Mouse (Mus musculus) R1 (cell line): ENCODE results near the gene Zfp93.

Source experiments
- DNase-seq: peaks from one replicate; pipeline ENCODE4 v3.0.0-alpha.2; 2018; ENCODE audit warnings: low read depth, low spot score

Zfp93 gene

GRCm38 (mm10) chr7:24291387-24292090, 21.3 kb downstream of the Zfp93 start:
- peak; percentile 59 for DNase-seq

DNA sequence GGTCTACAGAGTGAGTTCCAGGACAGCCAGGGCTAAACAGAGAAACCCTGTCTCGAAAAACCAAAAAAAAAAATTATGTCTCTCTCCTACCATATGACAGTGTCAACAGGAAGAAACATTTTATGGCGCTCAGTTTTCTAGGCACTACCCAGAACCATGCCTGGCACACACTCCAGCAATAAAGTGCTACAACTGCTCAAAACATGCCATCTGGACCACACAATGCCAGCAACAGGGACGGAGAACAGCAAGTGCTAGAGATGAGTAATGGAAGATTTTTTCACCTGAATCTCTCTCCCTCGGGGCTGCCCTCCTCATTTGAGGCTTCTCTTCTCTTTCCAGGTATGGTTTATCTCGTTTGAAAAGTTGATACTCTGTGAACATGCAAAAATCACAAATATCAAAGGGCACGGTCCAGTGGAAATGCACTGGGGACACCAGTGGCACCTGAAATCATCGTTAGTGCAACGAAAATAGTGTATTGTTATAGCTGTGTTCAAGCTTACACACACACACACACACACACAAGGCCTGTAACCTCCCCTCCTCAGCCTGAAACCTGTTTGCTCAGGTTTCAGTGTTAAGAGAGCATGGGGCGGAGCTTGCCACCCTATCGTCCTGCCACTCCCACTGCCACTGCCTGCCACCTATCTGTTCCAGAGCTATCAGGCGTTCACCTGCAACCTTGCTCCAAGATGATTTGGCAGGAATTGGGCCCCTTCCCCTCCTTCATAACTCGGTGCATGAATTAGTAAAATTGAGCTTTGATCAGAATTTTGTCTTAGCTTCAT, 23.0 kb downstream of the Zfp93 start:
- DNase-seq = no peak

DNA sequence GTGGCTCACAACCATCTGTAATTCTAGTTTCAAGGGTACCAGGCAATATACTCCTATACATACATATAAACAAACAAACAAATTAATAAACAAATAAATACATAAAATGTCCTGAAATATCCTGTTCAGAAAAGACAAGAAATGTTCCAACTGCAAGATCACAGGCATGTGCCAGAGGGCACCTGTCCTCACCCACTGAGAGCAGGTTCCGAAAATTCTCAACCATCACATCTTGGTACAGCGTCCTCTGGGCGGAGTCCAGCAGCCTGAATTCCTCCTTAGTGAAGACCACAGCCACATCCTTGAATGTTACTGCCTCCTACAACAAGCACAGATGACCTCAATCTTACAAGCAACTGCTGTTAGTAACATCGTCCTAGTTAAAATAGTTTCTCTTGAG, 24.5 kb downstream of the Zfp93 start:
- no peak for DNase-seq

DNA sequence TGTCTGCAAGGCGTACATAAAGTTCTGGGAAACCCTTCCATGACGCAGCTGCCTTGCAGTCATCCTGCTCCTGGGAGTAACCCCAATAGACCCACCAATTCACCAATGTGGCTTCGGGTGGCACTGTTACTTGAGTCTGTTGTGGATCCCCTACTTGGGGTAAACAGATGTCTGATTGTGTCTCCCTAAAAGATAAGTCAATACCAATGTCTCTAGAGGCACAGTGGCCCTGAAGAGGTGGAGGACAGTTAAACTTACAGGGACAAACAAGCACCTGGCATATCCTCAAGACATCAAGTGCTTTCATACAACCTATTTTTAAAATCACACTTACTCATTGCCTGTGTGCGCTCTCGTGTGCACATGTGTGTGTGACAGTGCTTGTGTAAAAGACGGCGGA, 25.2 kb downstream of the Zfp93 start:
- no peak for DNase-seq

- DNase-seq = no peak
Observed at GRCm38 (mm10) chr7:24296386-24296785, 26.2 kb downstream of the Zfp93 start.

- no peak for DNase-seq
Observed at GRCm38 (mm10) chr7:24297361-24298095, 27.3 kb downstream of the Zfp93 start.

- DNase-seq = no peak
Observed at GRCm38 (mm10) chr7:24298635-24298972, 28.4 kb downstream of the Zfp93 start.

- DNase-seq = peak; percentile 95
Observed at GRCm38 (mm10) chr7:24298973-24299708, 28.9 kb downstream of the Zfp93 start.

DNA sequence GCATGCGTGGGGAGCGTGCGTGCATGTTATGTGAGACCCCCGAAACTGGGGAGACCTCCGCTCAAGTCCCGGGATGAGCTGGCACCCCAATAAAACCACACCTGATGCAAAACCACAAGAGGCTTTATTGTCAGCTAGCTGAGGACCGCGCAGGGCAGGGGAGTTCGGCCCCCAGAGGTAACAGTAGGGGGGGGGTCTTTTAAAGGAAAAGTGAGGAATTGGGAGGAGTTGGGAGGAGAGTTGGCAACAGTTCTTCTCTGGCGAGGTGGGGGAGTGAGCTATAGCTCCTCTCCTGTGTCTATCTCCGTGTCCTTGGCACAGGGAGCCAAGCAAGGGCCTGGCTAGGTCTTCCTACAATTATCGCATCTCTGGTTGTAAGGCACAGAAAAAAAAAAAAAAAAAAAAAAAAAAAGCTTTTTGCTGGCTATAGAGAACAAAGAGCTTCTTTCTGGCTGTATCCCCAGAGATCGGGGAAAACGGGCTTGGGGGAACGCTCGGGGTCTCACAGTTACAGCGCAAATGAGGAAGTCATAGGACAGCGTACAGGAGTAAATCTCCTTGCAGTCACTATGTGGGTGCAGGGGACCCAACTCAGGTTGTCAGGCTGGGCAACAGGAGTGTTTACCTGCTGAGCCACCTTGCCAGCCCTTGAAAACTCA, 29.7 kb downstream of the Zfp93 start:
- DNase-seq = no peak

DNA sequence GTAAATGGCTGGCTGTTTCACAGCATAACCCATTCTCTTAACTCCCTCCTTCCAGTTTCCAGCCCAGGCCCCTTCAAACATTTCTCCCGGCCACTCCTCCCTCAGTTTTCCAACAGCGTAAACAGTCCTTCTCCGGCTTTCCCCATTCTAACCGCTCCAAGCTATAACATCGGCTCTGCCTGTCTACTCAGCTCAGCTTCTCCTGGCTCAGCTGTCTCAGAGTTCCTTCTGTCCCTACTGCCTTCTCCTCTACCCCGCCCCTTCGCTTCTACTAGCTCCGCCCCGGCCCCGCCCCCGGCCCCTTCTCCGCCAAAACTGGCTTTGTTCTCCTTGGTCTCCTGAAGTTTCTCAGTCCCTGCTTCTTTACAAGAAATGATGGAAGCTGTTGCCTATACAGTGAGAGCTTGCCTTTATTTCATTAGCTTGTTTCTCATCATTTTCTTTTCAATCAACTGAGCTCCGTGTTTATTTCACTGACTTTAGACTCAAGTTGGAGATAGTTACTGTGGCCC, 30.6 kb downstream of the Zfp93 start, which contains the start of gene Zfp61:
Zfp61 (minus strand) TSS at position 462 of the 512 bp plus-strand sequence.
- no peak for DNase-seq

DNA sequence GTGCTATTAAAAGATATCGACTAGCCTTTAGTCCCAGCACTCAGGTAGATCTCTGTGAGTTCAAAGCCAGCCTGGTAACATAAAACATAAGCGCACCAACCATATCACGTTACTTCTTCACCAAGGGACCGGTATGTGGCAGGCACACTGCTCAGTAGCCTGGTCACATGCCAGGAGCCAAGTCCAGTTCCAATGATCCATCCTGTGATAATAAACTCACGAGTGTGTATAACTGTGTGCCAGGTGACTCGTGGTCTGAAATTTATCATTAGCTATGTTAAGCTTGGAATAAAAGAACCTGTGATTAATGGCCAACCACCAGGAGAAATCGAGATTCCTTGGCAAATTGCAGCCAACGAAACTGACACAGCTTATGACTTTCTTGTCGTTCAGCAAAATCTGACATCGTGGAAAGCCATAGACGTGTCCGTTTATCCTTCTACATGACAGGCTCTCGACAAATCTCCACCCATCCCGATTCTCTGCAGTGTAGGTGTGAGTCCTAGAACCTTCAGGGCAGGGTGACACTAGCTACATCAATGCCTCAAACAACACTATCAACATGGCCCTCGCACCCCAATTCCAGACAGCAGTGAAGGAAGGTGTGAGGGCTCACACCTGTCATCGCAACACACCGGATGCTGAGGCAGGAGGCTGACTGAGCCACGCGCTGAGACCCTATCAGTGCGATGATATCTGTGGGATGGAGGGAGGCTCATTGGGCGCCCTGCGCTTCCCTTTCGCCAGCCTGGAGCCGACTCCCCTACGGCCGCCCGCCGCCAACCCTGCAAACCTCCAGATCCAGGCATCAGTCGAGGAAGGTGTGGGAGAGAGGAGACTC, 45.7 kb downstream of the Zfp93 start:
- no peak for DNase-seq

- peak; percentile 97 for DNase-seq
Observed at GRCm38 (mm10) chr7:24316567-24317092, 46.4 kb downstream of the Zfp93 start, which contains the start of gene Zfp94. Gene Zfp94, minus strand, starts transcription at chr7:24316666.

DNA sequence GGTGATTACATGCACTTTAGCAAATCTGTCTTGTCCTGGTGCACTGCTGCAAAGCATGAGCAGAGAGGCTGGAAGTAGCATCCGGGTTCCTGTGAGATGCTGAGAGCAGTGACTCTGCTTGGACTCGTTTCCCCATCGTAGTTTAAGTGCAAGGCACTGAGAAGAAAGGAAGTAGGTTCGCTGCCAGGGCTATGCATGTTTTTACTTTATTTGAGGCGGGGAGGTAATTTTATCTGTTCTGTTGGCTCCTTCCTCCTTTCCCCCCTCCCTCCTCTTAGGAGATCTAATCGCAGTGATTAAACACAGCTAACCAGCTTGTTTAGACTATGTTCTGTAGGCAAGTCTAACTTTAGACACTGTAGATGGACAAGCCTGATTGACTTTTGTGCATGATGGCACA, 48.7 kb downstream of the Zfp93 start:
- DNase-seq = no peak

DNA sequence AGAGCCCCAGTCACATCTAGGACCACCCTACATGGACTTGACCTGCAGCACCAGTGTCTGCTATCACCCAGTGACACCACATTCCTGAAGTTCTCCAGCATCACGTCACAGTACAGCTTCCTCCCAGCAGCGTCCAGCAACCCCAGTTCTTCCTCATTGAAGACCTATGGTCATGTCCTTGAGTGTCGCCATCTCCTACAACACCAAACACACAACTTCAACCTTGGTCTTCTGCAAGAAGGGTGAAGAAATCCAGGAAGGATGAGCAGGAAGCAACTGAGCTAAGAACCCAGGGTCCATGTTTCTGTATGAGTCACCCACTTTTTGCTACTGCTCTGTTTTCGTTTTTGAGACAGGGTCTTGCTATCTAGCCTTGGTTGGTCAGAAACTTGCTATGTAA, 52.4 kb downstream of the Zfp93 start:
- no peak for DNase-seq

GRCm38 (mm10) chr7:24325197-24325596, 55.0 kb downstream of the Zfp93 start:
- no peak for DNase-seq

- DNase-seq = peak; percentile 26
Observed at GRCm38 (mm10) chr7:24325675-24326128, 55.5 kb downstream of the Zfp93 start.

GRCm38 (mm10) chr7:24326273-24327135, 56.3 kb downstream of the Zfp93 start:
- no peak for DNase-seq
